In genomic region chr1:132722362-132722761, GRCm38 (mm10) we compare ENCODE assay signal across 19 mouse cellular contexts. TPM values are rescaled to one million over a fixed set of nuclear protein-coding genes. Genes with fewer than 3 reads are reported as not detected.
DNase-seq lines count a peak whose midpoint lies in the region; ATAC-seq lines count a peak whose summit lies in the region.
"Had no signal": no experiment of that assay in that cellular context is flagged by ENCODE, and none has a peak within 500 bp of the region (broad histone marks: within the 10 kb centered on the region; RNA-seq: fewer than 3 reads in every experiment).

No protein-coding gene starts in this region.

- DNase-seq in cerebellum, postnatal 4 days (ENCODE audit: low spot score in 2 of 2) = no peak
- peak; percentile 55 for DNase-seq in cerebellum, adult 9-10 months
- no peak for DNase-seq in cerebellum, adult 11 months
- peak; percentile 61 for DNase-seq in brain, adult 2 months (ENCODE audit: low read depth, low spot score)
- DNase-seq in cerebellum, postnatal 36 days = peak; percentile 38 to 52
- DNase-seq: adrenal gland, adult 8-10 months; adrenal gland, postnatal 25 days; embryo, embryonic 11 days; gastrocnemius, postnatal 25 days; heart, adult 2 months; heart, postnatal 14 days; heart, postnatal 4 days; kidney, adult 2 months had no signal

- peak; percentile 54; the same call in 1 of the 2 replicates for ATAC-seq in cerebellum, adult (ENCODE audit: insufficient number of reproducible peaks, low FRiP score, low TSS enrichment)
- no peak for ATAC-seq in granulocyte monocyte progenitor cell, adult 5-6 weeks (replicated peaks; ENCODE audit: poor library complexity, severe bottlenecking)
- ATAC-seq: activated CD4-positive, CD25-positive, alpha-beta regulatory T cell, adult 4 months; forebrain, embryonic 13.5 days; forebrain, embryonic 16.5 days; intestine, postnatal 0 days had no signal

RNA-seq across cellular contexts. Expression of gene Nfasc, which starts 19.2 kb away (rescaled TPM):
- total RNA-seq in granulocyte monocyte progenitor cell, adult 5-6 weeks (2014; fragmentation: Nextera tagmentation) = not detected in 2 replicates
- not detected in 2 replicates for total RNA-seq in granulocyte monocyte progenitor cell, adult 5-6 weeks (2017)

Comparison
In these comparisons a context has a peak if more than half of its experiments do, and no peak if none do; other contexts are left out.
1. DNase-seq: peak in cerebellum, adult 9-10 months (single experiment), brain, adult 2 months (single experiment) and cerebellum, postnatal 36 days (2 of 2); none in cerebellum, postnatal 4 days (0 of 2) and cerebellum, adult 11 months (single experiment).